Mouse (Mus musculus): ENCODE results near the gene Dnase1l1. TPM values are rescaled to one million over a fixed set of nuclear protein-coding genes. Genes with fewer than 3 reads are reported as not detected.

The Dnase1l1 gene
- polyA plus RNA-seq, 1 experiment, result 5.9 TPM

DNA sequence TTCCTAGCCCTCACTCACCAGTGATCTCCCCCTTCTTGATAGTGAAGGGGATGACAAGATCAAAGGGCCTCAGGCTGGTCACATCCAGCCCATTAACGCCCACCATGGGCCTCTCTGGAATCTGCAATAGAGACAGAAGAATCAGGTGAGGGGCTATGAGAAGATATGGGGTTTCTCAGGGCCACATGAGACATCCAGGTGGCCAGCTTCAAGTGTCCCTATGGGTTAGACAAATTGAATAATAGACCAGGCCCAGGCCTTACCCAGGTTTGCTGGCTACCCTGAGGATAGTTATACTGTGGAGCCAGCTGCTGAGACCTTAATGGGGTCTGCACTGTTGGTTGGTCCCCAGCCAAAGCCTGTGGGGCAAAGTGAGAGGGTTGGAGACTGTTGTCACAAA is 52.1 kb downstream of the Dnase1l1 start:
- peaks cover 55% of the 10 kb centered on the region for H3K36me3 ChIP-seq (ENCODE audit: control insufficient read depth, insufficient read depth, low read length, poor library complexity, severe bottlenecking)
- H3K27ac ChIP-seq (ENCODE audit: insufficient read depth, low read length), result no peak overlapping the region
- no peak overlapping the region for H3K9ac ChIP-seq (ENCODE audit: low read depth, poor library complexity, severe bottlenecking)
- no peaks in the 10 kb centered on the region for H3K4me1 ChIP-seq (ENCODE audit: control insufficient read depth, insufficient read depth, low read length)
- H3K4me3 ChIP-seq (ENCODE audit: low read depth, low read length), result no peak overlapping the region
- no peak for TF ChIP-seq CTCF (IDR thresholded peaks at IDR 0.05; ENCODE audit: low read depth, low read length)
- no peak for TF ChIP-seq POLR2A (IDR thresholded peaks at IDR 0.05; ENCODE audit: insufficient read depth, low read length)
- TF ChIP-seq EP300 (IDR thresholded peaks at IDR 0.05; ENCODE audit: insufficient read depth, low read depth, low read length), result no peak
- no peaks in the 10 kb centered on the region for H3K9me3 ChIP-seq (replicated peaks; ENCODE audit: control insufficient read depth, insufficient read depth, low read length, poor library complexity, severe bottlenecking)
- H3K27me3 ChIP-seq (ENCODE audit: control insufficient read depth, insufficient read depth, low read length, poor library complexity, severe bottlenecking), result no peaks in the 10 kb centered on the region

Other genes starting within 250 kb of the Dnase1l1 start
- not detected in 2 replicates for gene Opn1mw, start 154.9 kb downstream of the Dnase1l1 start, polyA plus RNA-seq (2011; ENCODE audit: insufficient read depth, insufficient read length, low read depth, missing spikeins)
- 21.5 and 22.7 TPM in 2 replicates for gene Mecp2, start 147.0 kb downstream of the Dnase1l1 start, polyA plus RNA-seq (2011; ENCODE audit: insufficient read depth, insufficient read length, low read depth, missing spikeins)
- not detected in 2 replicates for gene Tex28, start 114.5 kb downstream of the Dnase1l1 start, polyA plus RNA-seq (2011; ENCODE audit: insufficient read depth, insufficient read length, low read depth, missing spikeins)
- not detected in 2 replicates for gene Tktl1, start 105.1 kb downstream of the Dnase1l1 start, polyA plus RNA-seq (2011; ENCODE audit: insufficient read depth, insufficient read length, low read depth, missing spikeins)
- 288 and 325 TPM in 2 replicates for gene Flna, start 32.5 kb downstream of the Dnase1l1 start, polyA plus RNA-seq (2011; ENCODE audit: insufficient read depth, insufficient read length, low read depth, missing spikeins)
- 154 and 169 TPM in 2 replicates for gene Emd, start 27.6 kb downstream of the Dnase1l1 start, polyA plus RNA-seq (2011; ENCODE audit: insufficient read depth, insufficient read length, low read depth, missing spikeins)
- 239 and 288 TPM in 2 replicates for gene Rpl10, start 11.5 kb downstream of the Dnase1l1 start, polyA plus RNA-seq (2011; ENCODE audit: insufficient read depth, insufficient read length, low read depth, missing spikeins)
- gene Taz, start 425 bp downstream of the Dnase1l1 start, polyA plus RNA-seq (2011; ENCODE audit: insufficient read depth, insufficient read length, low read depth, missing spikeins), result 27.6 and 30.5 TPM in 2 replicates
- gene Atp6ap1, start 14.8 kb upstream of the Dnase1l1 start, polyA plus RNA-seq (2011; ENCODE audit: insufficient read depth, insufficient read length, low read depth, missing spikeins), result 74.7 and 75.7 TPM in 2 replicates
- gene Gdi1, start 22.7 kb upstream of the Dnase1l1 start, polyA plus RNA-seq (2011; ENCODE audit: insufficient read depth, insufficient read length, low read depth, missing spikeins), result 157 and 164 TPM in 2 replicates
- gene Fam50a, start 30.7 kb upstream of the Dnase1l1 start, polyA plus RNA-seq (2011; ENCODE audit: insufficient read depth, insufficient read length, low read depth, missing spikeins), result 58.9 and 63.7 TPM in 2 replicates
- 9.1 and 10.5 TPM in 2 replicates for gene Plxna3, start 46.7 kb upstream of the Dnase1l1 start, polyA plus RNA-seq (2011; ENCODE audit: insufficient read depth, insufficient read length, low read depth, missing spikeins)
- gene Lage3, start 71.3 kb upstream of the Dnase1l1 start, polyA plus RNA-seq (2011; ENCODE audit: insufficient read depth, insufficient read length, low read depth, missing spikeins), result 54.0 and 54.4 TPM in 2 replicates
- 45.2 and 57.1 TPM in 2 replicates for gene Ubl4a, start 90.9 kb upstream of the Dnase1l1 start, polyA plus RNA-seq (2011; ENCODE audit: insufficient read depth, insufficient read length, low read depth, missing spikeins)
- 2.6 and 3.0 TPM in 2 replicates for gene Slc10a3, start 91.0 kb upstream of the Dnase1l1 start, polyA plus RNA-seq (2011; ENCODE audit: insufficient read depth, insufficient read length, low read depth, missing spikeins)
- gene Fam3a, start 110.9 kb upstream of the Dnase1l1 start, polyA plus RNA-seq (2011; ENCODE audit: insufficient read depth, insufficient read length, low read depth, missing spikeins), result 10.8 and 14.2 TPM in 2 replicates
- gene Ikbkg, start 111.0 kb upstream of the Dnase1l1 start, polyA plus RNA-seq (2011; ENCODE audit: insufficient read depth, insufficient read length, low read depth, missing spikeins), result 16.4 and 20.5 TPM in 2 replicates
- 35.0 and 37.0 TPM in 2 replicates for gene G6pdx, start 146.9 kb upstream of the Dnase1l1 start, polyA plus RNA-seq (2011; ENCODE audit: insufficient read depth, insufficient read length, low read depth, missing spikeins)
- not detected in 2 replicates for gene Gm6880, start 199.1 kb upstream of the Dnase1l1 start, polyA plus RNA-seq (2011; ENCODE audit: insufficient read depth, insufficient read length, low read depth, missing spikeins)

Data from ES-Bruce4 (cell line).